Mouse (Mus musculus) CH12.LX (cell line): ENCODE measurements around the gene Arl11. TPM values are rescaled to one million over a fixed set of nuclear protein-coding genes. Genes with fewer than 3 reads are reported as not detected.

ENCODE experiments used
- DNase-seq: peaks from one replicate; pipeline ENCODE4 v3.0.0-alpha.2; 2013; ENCODE audit errors: extremely low read depth
- H3K27ac ChIP-seq: 2 replicates; pipeline ENCODE4 v1.5.1; 2012; ENCODE audit warnings: low read depth, mild to moderate bottlenecking, control low read depth, moderate library complexity; ENCODE audit not compliant: insufficient read depth
- H3K27me3 ChIP-seq: replicated peaks from 2 replicates; pipeline ENCODE3; 2012; ENCODE audit warnings: inconsistent platforms
- H3K36me3 ChIP-seq, 2 experiments: replicated peaks in 1 of 2; 2 replicates each; pipeline versions ENCODE3 to v1.6.1; 2012; ENCODE audit warnings: inconsistent platforms in 1 of 2, low read length in 1 of 2, mild to moderate bottlenecking in 1 of 2, mixed read lengths in 1 of 2, moderate library complexity in 1 of 2; ENCODE audit not compliant: control insufficient read depth in 1 of 2, insufficient read depth in 1 of 2
- H3K4me1 ChIP-seq, 2 experiments: 2 replicates each; pipeline ENCODE4 v1.6.1; 2012; ENCODE audit warnings: inconsistent platforms in 1 of 2, moderate library complexity in 1 of 2; ENCODE audit not compliant: insufficient read depth in 2 of 2, control insufficient read depth in 1 of 2
- H3K4me2 ChIP-seq: 2 replicates; pipeline ENCODE4 v1.6.1; 2012; ENCODE audit warnings: low read depth, mild to moderate bottlenecking, control low read depth; ENCODE audit not compliant: poor library complexity, insufficient read depth, severe bottlenecking
- H3K4me3 ChIP-seq, 3 experiments: fragments of 150-350 bp in 1 of 3; sonication (generic) in 1 of 3; replicated peaks in 1 of 3; 2 replicates each; pipeline versions ENCODE3 to v1.5.1; 2011 to 2012; ENCODE audit warnings: low read depth in 2 of 3, low read length in 2 of 3, mild to moderate bottlenecking in 2 of 3, moderate library complexity in 2 of 3, control low read depth in 1 of 3, improper control_type of control experiment in 1 of 3, inconsistent platforms in 1 of 3, mixed read lengths in 1 of 3; ENCODE audit not compliant: poor library complexity in 1 of 3
- H3K79me2 ChIP-seq: replicated peaks from 2 replicates; pipeline ENCODE4 v1.6.1; 2012; ENCODE audit warnings: mild to moderate bottlenecking, moderate library complexity; ENCODE audit not compliant: control insufficient read depth, poor library complexity, insufficient read depth, severe bottlenecking; ENCODE audit errors: extremely low read depth
- H3K9ac ChIP-seq: 2 replicates; pipeline ENCODE4 v1.6.1; 2012; ENCODE audit warnings: low read depth, mild to moderate bottlenecking, control low read depth, moderate library complexity; ENCODE audit not compliant: insufficient read depth
- H3K9me3 ChIP-seq: replicated peaks from 2 replicates; pipeline ENCODE3; 2012; ENCODE audit warnings: low read length, inconsistent platforms, mixed read lengths
- BHLHE40 ChIP-seq: IDR thresholded peaks from 2 replicates; pipeline ENCODE4 v1.6.1; 2011; ENCODE audit warnings: mild to moderate bottlenecking, low read depth, low read length, improper control_type of control experiment
- CHD1 ChIP-seq: IDR thresholded peaks from 2 replicates; pipeline ENCODE4 v1.6.1; 2012; ENCODE audit warnings: low read depth, low read length, improper control_type of control experiment, inconsistent platforms
- CTCF ChIP-seq, 2 experiments: IDR thresholded peaks in 1 of 2; conservative IDR thresholded peaks in 1 of 2; 2 replicates each; pipeline ENCODE4 v1.5.1; 2011 to 2012; ENCODE audit warnings: low read depth in 2 of 2, low read length in 2 of 2, improper control_type of control experiment in 1 of 2, inconsistent platforms in 1 of 2, mild to moderate bottlenecking in 1 of 2, moderate library complexity in 1 of 2
- ELF1 ChIP-seq: IDR thresholded peaks from 2 replicates; pipeline ENCODE4 v1.6.1; 2014; ENCODE audit warnings: low read depth, mild to moderate bottlenecking, inconsistent platforms, low read length, improper control_type of control experiment
- GABPA ChIP-seq: IDR thresholded peaks from 2 replicates; pipeline ENCODE4 v1.6.1; 2012; ENCODE audit warnings: low read depth, low read length, improper control_type of control experiment, inconsistent platforms; ENCODE audit not compliant: insufficient replicate concordance
- IRF4 ChIP-seq: IDR thresholded peaks from 2 replicates; pipeline ENCODE4 v1.6.1; 2014; ENCODE audit warnings: low read depth, mild to moderate bottlenecking, inconsistent platforms, low read length, improper control_type of control experiment
- JUN ChIP-seq: IDR thresholded peaks from 2 replicates; pipeline ENCODE4 v1.6.1; 2011; ENCODE audit warnings: low read depth, mild to moderate bottlenecking, low read length, improper control_type of control experiment, moderate library complexity; ENCODE audit not compliant: insufficient read depth
- JUND ChIP-seq: conservative IDR thresholded peaks from 2 replicates; pipeline ENCODE4 v1.6.1; 2011; ENCODE audit warnings: low read depth, low read length, improper control_type of control experiment
- KAT2A ChIP-seq: IDR thresholded peaks from 2 replicates; pipeline ENCODE4 v1.6.1; 2012; ENCODE audit warnings: low read length, improper control_type of control experiment, inconsistent platforms; ENCODE audit not compliant: insufficient replicate concordance
- MAFK ChIP-seq: IDR thresholded peaks from 2 replicates; pipeline ENCODE4 v1.6.1; 2011; ENCODE audit warnings: low read length, improper control_type of control experiment; ENCODE audit not compliant: insufficient replicate concordance
- MAX ChIP-seq: IDR thresholded peaks from 2 replicates; pipeline ENCODE4 v1.6.1; 2011; ENCODE audit warnings: low read length, improper control_type of control experiment
- MAZ ChIP-seq: IDR thresholded peaks from 2 replicates; pipeline ENCODE4 v1.6.1; 2012; ENCODE audit warnings: low read depth, mild to moderate bottlenecking, inconsistent platforms, low read length, improper control_type of control experiment, moderate library complexity
- MYC ChIP-seq: IDR thresholded peaks from 2 replicates; pipeline ENCODE4 v1.6.1; 2011; ENCODE audit warnings: low read depth, mild to moderate bottlenecking, improper control_type of control experiment, low read length
- NELFE ChIP-seq: IDR thresholded peaks from 2 replicates; pipeline ENCODE4 v1.6.1; 2011; ENCODE audit warnings: low read depth, low read length, improper control_type of control experiment
- NRF1 ChIP-seq: IDR thresholded peaks from 2 replicates; pipeline ENCODE4 v1.6.1; 2014; ENCODE audit warnings: low read depth, mild to moderate bottlenecking, inconsistent platforms, low read length, improper control_type of control experiment, moderate library complexity
- PAX5 ChIP-seq: IDR thresholded peaks from 2 replicates; pipeline ENCODE4 v1.6.1; 2012; ENCODE audit warnings: low read length, inconsistent platforms, mixed read lengths
- POLR2A ChIP-seq: IDR thresholded peaks from 2 replicates; pipeline ENCODE4 v1.6.1; 2011; ENCODE audit warnings: low read depth, mild to moderate bottlenecking, improper control_type of control experiment, low read length
- RAD21 ChIP-seq: IDR thresholded peaks from 2 replicates; pipeline ENCODE4 v1.6.1; 2011; ENCODE audit warnings: low read depth, mild to moderate bottlenecking, low read length, improper control_type of control experiment, moderate library complexity
- RCOR1 ChIP-seq: conservative IDR thresholded peaks from 2 replicates; pipeline ENCODE4 v1.6.1; 2012; ENCODE audit warnings: low read depth, mild to moderate bottlenecking, inconsistent platforms, low read length, improper control_type of control experiment
- SMC3 ChIP-seq: IDR thresholded peaks from 2 replicates; pipeline ENCODE4 v1.6.1; 2011; ENCODE audit warnings: low read depth, low read length, improper control_type of control experiment
- TBP ChIP-seq: conservative IDR thresholded peaks from 2 replicates; pipeline ENCODE4 v1.6.1; 2011; ENCODE audit warnings: low read depth, low read length, improper control_type of control experiment
- UBTF ChIP-seq: IDR thresholded peaks from 2 replicates; pipeline ENCODE4 v1.6.1; 2012; ENCODE audit warnings: low read depth, mild to moderate bottlenecking, inconsistent platforms, low read length, improper control_type of control experiment, moderate library complexity
- USF1 ChIP-seq: IDR thresholded peaks from 2 replicates; pipeline ENCODE4 v1.6.1; 2014; ENCODE audit warnings: low read depth, mild to moderate bottlenecking, inconsistent platforms, low read length, improper control_type of control experiment
- ZC3H11A ChIP-seq: IDR thresholded peaks from 2 replicates; pipeline ENCODE4 v1.6.1; 2012; ENCODE audit warnings: low read depth, mild to moderate bottlenecking, inconsistent platforms, low read length, improper control_type of control experiment
- ZNF384 ChIP-seq: IDR thresholded peaks from 2 replicates; pipeline ENCODE4 v1.6.1; 2012; ENCODE audit warnings: low read depth, low read length, improper control_type of control experiment, inconsistent platforms
- dilution Hi-C: fragments of 300-500 bp; cut with MboI; formaldehyde crosslinking; loops from 2 replicates; pipeline ENCODE4 v1.14.3; 2020; ENCODE audit warnings: low sequenced_read_pairs; ENCODE audit not compliant: extremely low pct_unique_long_range_greater_than_20kb, extremely low pct_ligation_motif_present
- in situ Hi-C: fragments of 300-500 bp; cut with MboI; formaldehyde crosslinking; loops from 3 replicates; pipeline ENCODE4 v1.14.3; 2019; ENCODE audit warnings: low sequenced_read_pairs, low pct_ligation_motif_present, low pct_unique_long_range_greater_than_20kb, mixed read lengths
- polyA plus RNA-seq: library from polyadenylated mRNA; unstranded; fragments of >175 nt; gene quantifications from 2 replicates; pipeline ENCODE4 v1.2.1, GENCODE M21; 2012; ENCODE audit warnings: low read depth; ENCODE audit not compliant: insufficient read length
- total RNA-seq, 2 experiments: library from RNA; depleted of rRNA; stranded (reverse); fragments of 300-350 nt in 1 of 2; fragments of >200 nt in 1 of 2; gene quantifications; 2 replicates each; pipeline ENCODE4 v1.2.3; 2012 to 2014

The Arl11 gene
- total and polyA plus RNA-seq, 3 experiments: 1.1 to 12.2 (median 11.7) TPM

DNA sequence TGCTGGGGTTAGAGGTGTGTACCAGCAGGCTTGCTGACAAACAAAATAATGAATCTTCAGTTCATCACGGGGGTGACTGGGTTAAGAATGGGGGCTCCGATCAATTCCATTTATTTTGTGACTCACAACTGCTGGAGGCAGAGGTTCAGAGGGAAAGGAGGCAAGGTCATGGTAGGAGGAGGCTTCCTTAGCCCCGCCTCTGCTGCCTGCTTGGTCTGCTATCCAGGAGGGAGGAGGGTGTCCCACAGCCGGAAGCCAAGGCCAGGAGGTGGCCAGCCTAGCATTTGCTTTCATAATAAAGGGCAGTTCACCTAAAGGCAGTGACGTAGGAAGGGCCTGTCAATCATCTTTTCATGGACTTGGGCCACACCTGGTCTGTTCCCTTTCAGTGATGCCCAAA, 35.0 kb downstream of the Arl11 start:
- DNase-seq: no peak
- H3K9ac ChIP-seq: no peak overlapping the region
- H3K27ac ChIP-seq: no peak overlapping the region
- dilution Hi-C loops: no loop called here
- no peaks in the 10 kb centered on the region for H3K79me2 ChIP-seq
- in situ Hi-C loops: no loop called here
- H3K36me3 ChIP-seq: peaks cover 0 to 52% of the 10 kb centered on the region in 2 experiments
- TF ChIP-seq KAT2A (no peak), IRF4 (no peak), MAZ (no peak), RCOR1 (no peak), NRF1 (no peak), BHLHE40 (no peak), MAX (no peak), USF1 (no peak), MYC (no peak), CHD1 (no peak), MAFK (no peak), RAD21 (no peak), ZC3H11A (no peak), ELF1 (no peak), JUN (no peak), JUND (no peak)
- H3K4me2 ChIP-seq: no peak overlapping the region
- H3K27me3 ChIP-seq: no peaks in the 10 kb centered on the region
- H3K4me3 ChIP-seq: no peak overlapping the region
- H3K9me3 ChIP-seq: no peaks in the 10 kb centered on the region
- no peaks in the 10 kb centered on the region; a peak in 1 of 4 replicates for H3K4me1 ChIP-seq

DNA sequence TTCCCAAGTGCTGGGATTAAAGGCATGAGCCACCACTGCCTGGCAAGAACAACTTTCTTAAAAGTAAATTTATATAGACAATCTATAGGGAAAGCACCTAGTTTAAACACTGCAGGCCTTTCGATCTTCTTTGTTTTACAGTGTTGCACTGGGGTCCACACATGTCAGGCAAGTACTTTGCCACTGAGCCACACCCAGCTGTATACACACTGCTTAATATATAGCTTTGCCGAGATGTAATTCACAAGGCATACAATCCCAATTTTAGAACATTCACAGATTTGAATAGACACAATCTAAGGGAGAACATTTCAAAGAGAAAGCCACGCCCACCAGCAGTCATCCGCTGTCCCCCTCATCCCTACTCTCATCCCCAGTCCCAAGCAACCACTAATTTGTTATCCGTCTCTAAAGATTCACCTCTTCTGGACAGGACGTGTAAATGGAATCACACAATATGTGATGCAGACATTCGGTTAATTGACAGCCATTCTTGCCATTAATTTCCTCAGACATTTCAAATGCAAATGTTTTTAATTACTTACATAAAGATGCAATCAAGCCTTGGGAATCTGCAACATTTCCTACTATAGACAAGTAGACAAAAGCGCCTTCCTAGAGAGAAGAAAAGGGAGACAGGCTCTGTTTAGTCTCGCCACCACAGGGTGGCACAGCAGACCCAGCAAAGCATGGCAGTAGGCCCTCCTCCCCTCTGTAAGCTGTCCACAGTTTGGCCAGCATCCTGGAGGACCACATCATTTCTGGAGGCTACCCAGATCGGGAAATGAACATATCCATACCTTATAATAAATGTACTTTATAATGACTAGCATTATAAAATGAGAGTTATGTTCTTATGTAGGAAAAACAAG, 37.5 kb downstream of the Arl11 start:
- in situ Hi-C loops: no loop called here
- H3K4me2 ChIP-seq: no peak overlapping the region
- no peaks in the 10 kb centered on the region for H3K79me2 ChIP-seq
- H3K4me3 ChIP-seq: no peak overlapping the region
- peaks cover 0 to 44% of the 10 kb centered on the region in 2 experiments for H3K36me3 ChIP-seq
- no peaks in the 10 kb centered on the region for H3K9me3 ChIP-seq
- H3K9ac ChIP-seq: no peak overlapping the region
- TF ChIP-seq SMC3 (peak; percentile 14; the same call in 1 of the 2 replicates), NELFE (no peak), PAX5 (no peak), RAD21 (peak; percentile 37), UBTF (no peak), JUN (no peak), RCOR1 (no peak), GABPA (no peak), TBP (no peak), MAX (no peak), POLR2A (no peak), CTCF (conservative IDR thresholded peaks at IDR 0.05 in 1 of 2, IDR thresholded peaks at IDR 0.05 in 1 of 2; ENCODE audit: low read depth in 2 of 2, low read length in 2 of 2) (peak in 1 of 2 experiments; percentile 50; a peak in 2 of 4 replicates), ZNF384 (no peak), KAT2A (no peak)
- no peaks in the 10 kb centered on the region for H3K27me3 ChIP-seq
- dilution Hi-C loops: no loop called here
- DNase-seq: no peak
- peaks cover 0 to 16% of the 10 kb centered on the region in 2 experiments; a peak in 2 of 4 replicates for H3K4me1 ChIP-seq
- H3K27ac ChIP-seq: no peak overlapping the region
